Mouse (Mus musculus) ES-Bruce4 (cell line): ENCODE measurements around the gene Man1c1. TPM values are rescaled to one million over a fixed set of nuclear protein-coding genes. Genes with fewer than 3 reads are reported as not detected.

Source experiments
- H3K27ac ChIP-seq: 2 replicates; pipeline ENCODE4 v1.5.1; 2012; ENCODE audit warnings: low read length, inconsistent platforms; ENCODE audit not compliant: insufficient read depth
- H3K27me3 ChIP-seq: 2 replicates; pipeline ENCODE4 v1.6.1; 2012; ENCODE audit warnings: mild to moderate bottlenecking, low read length, inconsistent platforms; ENCODE audit not compliant: control insufficient read depth, poor library complexity, insufficient read depth, severe bottlenecking
- H3K36me3 ChIP-seq: 2 replicates; pipeline ENCODE4 v1.6.1; 2012; ENCODE audit warnings: inconsistent platforms, mild to moderate bottlenecking, low read length, moderate library complexity; ENCODE audit not compliant: control insufficient read depth, poor library complexity, insufficient read depth, severe bottlenecking
- H3K4me1 ChIP-seq: one replicate; pipeline ENCODE4 v1.8.1; 2011; ENCODE audit warnings: low read length; ENCODE audit not compliant: control insufficient read depth, insufficient read depth
- H3K4me3 ChIP-seq: 2 replicates; pipeline ENCODE4 v1.5.1; 2011; ENCODE audit warnings: low read depth, mild to moderate bottlenecking, low read length
- H3K9ac ChIP-seq: 2 replicates; pipeline ENCODE4 v1.6.1; 2012; ENCODE audit warnings: low read depth, mild to moderate bottlenecking, inconsistent platforms; ENCODE audit not compliant: poor library complexity, severe bottlenecking
- H3K9me3 ChIP-seq: replicated peaks from 2 replicates; pipeline ENCODE4 v1.6.1; 2012; ENCODE audit warnings: mild to moderate bottlenecking, low read length, inconsistent platforms; ENCODE audit not compliant: control insufficient read depth, poor library complexity, insufficient read depth, severe bottlenecking
- CTCF ChIP-seq: IDR thresholded peaks from one replicate; pipeline ENCODE4 v1.8.1; 2011; ENCODE audit warnings: low read depth, low read length
- EP300 ChIP-seq: IDR thresholded peaks from 2 replicates; pipeline ENCODE4 v1.6.1; 2011; ENCODE audit warnings: low read depth, low read length; ENCODE audit not compliant: insufficient read depth
- POLR2A ChIP-seq: IDR thresholded peaks from one replicate; pipeline ENCODE4 v1.8.1; 2011; ENCODE audit warnings: low read length; ENCODE audit not compliant: insufficient read depth
- polyA plus RNA-seq: library from polyadenylated mRNA; stranded (reverse); fragments of >200 nt; gene quantifications from 2 replicates; pipeline ENCODE4 v1.2.4, GENCODE M21; 2011; ENCODE audit warnings: low read depth; ENCODE audit not compliant: missing spikeins, insufficient read depth, insufficient read length

Gene Man1c1
- polyA plus RNA-seq, 1 experiment = 7.1 TPM

DNA sequence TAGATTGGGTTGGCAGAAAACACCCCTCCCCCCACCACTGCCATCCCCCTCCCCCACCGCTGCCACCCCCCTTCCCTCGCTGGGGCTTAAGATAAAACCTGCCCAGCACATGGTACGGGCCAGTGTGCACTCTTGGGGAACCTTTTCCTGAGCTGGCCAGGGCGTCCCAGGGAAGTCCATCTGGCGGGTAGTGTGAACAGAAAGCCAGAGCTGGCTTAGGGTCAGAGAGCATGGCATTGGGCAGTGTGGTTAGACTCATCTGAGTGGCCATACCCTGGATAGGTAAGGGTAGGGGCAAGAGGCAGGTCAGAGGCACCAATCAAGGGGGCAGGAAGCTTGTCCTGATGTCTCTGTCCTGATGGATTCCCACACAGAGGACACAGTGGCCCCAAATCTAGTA, 124.5 kb downstream of the Man1c1 start:
- no peaks in the 10 kb centered on the region for H3K9me3 ChIP-seq
- H3K4me3 ChIP-seq = no peak overlapping the region
- H3K27ac ChIP-seq = no peak overlapping the region
- H3K36me3 ChIP-seq = no peaks in the 10 kb centered on the region
- TF ChIP-seq EP300 = no peak
- no peak for TF ChIP-seq CTCF
- no peak for TF ChIP-seq POLR2A
- H3K9ac ChIP-seq = no peak overlapping the region
- no peaks in the 10 kb centered on the region for H3K4me1 ChIP-seq
- no peaks in the 10 kb centered on the region for H3K27me3 ChIP-seq

GRCm38 (mm10) chr4:134579212-134579611, 124.9 kb downstream of the Man1c1 start:
- Histone ChIP-seq H3K9me3 (no peaks in the 10 kb centered on the region), H3K4me1 (no peaks in the 10 kb centered on the region), H3K27me3 (no peaks in the 10 kb centered on the region), H3K27ac (no peak overlapping the region), H3K36me3 (no peaks in the 10 kb centered on the region), H3K9ac (no peak overlapping the region), H3K4me3 (no peak overlapping the region)
- no peak for TF ChIP-seq EP300
- TF ChIP-seq CTCF = no peak
- TF ChIP-seq POLR2A = no peak

DNA sequence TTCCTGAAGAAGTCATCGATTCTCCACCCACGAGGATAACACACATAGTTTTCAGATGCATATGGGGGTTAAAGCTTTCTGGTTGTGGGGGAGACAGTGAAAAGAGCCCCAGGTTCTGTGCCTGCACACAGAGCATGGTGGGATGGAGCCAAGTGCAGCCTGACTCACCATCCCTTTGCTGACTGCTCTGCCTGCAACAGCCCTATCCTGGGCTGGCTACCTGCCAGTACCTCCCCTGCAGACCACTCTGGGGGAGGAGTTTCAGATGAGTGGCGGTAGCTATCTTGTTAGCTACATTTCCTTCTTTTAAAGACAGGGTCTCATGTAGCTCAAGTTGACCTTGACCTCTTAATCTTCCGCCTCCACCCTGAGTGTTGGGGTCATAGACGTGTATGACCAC, 125.7 kb downstream of the Man1c1 start:
- H3K27ac ChIP-seq = no peak overlapping the region
- H3K9ac ChIP-seq = no peak overlapping the region
- H3K27me3 ChIP-seq = no peaks in the 10 kb centered on the region
- no peaks in the 10 kb centered on the region for H3K9me3 ChIP-seq
- no peaks in the 10 kb centered on the region for H3K4me1 ChIP-seq
- no peak overlapping the region for H3K4me3 ChIP-seq
- TF ChIP-seq CTCF (no peak), POLR2A (no peak), EP300 (no peak)
- H3K36me3 ChIP-seq = no peaks in the 10 kb centered on the region

DNA sequence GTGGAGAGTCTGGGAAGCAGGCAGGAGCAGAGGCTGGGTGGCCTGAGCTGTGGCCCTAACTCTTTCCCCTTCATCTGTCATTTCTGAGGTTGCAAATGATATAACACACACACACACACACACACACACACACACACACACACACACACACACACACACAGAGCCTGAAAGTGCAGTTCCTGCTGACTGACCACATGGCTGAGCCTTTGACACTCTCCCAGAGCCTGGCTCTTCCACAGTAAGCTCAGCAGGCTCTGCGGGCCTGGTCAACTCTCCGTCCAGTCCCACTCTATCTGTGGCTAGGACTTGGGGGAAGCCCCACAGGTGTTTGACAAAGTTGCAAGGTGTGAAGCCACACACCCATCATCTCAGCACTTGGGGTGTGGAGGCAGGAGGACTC, 126.8 kb downstream of the Man1c1 start:
- H3K9me3 ChIP-seq = no peaks in the 10 kb centered on the region

DNA sequence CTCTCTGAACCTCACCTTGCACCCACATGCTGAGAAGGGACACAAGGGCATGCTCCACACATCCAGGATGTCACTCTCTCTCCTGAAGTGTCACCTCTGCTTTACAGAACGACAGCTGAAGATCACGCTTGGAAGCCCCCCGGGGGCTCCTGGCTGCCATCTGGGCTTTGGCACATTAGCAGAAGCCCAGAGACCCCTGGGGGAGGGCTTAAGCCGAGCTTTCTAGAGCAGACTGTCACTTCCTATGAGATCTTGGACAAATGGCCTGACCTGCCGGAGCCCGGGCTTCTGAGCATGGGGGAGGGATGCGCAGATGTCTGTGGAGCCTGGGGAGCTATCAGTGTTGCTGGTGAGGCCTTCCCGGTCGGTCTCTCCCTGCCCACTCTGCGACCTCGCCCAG, 128.6 kb downstream of the Man1c1 start:
- Histone ChIP-seq H3K27me3 (no peaks in the 10 kb centered on the region), H3K27ac (no peak overlapping the region), H3K9ac (no peak overlapping the region), H3K9me3 (no peaks in the 10 kb centered on the region), H3K4me3 (no peak overlapping the region), H3K36me3 (no peaks in the 10 kb centered on the region), H3K4me1 (no peaks in the 10 kb centered on the region)
- TF ChIP-seq CTCF (no peak), POLR2A (no peak), EP300 (no peak)

More for the DNA sequence above, 126.8 kb downstream of the Man1c1 start:
- no peaks in the 10 kb centered on the region for H3K36me3 ChIP-seq
- H3K4me3 ChIP-seq = no peak overlapping the region
- H3K9ac ChIP-seq = no peak overlapping the region
- no peak overlapping the region for H3K27ac ChIP-seq
- H3K27me3 ChIP-seq = no peaks in the 10 kb centered on the region
- no peak for TF ChIP-seq CTCF
- TF ChIP-seq POLR2A = no peak
- TF ChIP-seq EP300 = no peak
- no peaks in the 10 kb centered on the region for H3K4me1 ChIP-seq

DNA sequence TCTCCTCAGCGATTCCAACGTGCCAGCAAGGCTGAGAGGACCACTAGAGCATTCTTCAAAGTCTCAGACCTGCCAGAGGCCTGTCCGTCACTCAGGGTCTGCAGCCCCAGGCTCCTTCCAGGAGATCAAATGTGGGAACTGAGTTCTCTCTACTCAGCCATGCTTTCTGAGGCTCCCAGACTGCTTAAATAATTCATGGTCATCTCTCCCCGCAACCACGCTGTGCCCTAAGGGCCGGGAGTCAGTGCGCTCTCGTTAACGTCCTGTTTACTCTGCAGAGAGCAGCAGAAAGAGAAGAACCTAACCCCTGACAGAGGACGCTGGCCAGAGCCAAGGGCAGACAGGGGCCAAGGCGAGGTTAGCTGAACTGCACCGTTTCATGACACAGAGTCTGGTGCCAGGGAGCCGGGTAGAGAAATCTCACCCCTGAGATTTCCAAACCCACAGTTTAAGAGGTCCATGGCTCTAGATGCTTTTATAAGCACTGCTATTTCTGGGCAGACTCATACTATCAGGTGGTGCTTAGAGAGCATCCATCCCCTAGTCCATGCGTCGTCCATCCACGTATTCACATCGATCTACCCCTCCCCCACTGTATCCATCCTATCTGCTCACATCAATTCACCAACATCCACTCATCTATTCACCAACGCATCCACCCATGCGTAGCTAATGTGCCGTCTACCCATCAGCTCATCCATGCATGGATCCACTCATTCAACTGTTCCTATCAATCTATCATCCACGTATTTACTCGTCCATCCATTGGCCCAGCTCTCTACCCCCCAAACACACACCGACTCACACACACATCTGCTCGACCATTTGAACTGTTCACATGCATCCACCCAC, 131.4 kb downstream of the Man1c1 start:
- Histone ChIP-seq H3K27ac (no peak overlapping the region), H3K4me1 (no peaks in the 10 kb centered on the region)

More for the DNA sequence above, 131.4 kb downstream of the Man1c1 start:
- Histone ChIP-seq H3K9ac (no peak overlapping the region), H3K36me3 (no peaks in the 10 kb centered on the region), H3K27me3 (no peaks in the 10 kb centered on the region), H3K4me3 (no peak overlapping the region), H3K9me3 (no peaks in the 10 kb centered on the region)
- TF ChIP-seq CTCF = no peak
- no peak for TF ChIP-seq POLR2A
